Mouse (Mus musculus) MEL (cell line): ENCODE measurements at regions not wholly inside any gene's neighbourhood (a gene's known extent, or its start where the extent isn't known, plus 50 kb on each side); places are given as distances from the start of the nearest gene placed in this dataset.

Experiments
- DNase-seq: peaks from one replicate; pipeline ENCODE4 v3.0.0; 2011; ENCODE audit warnings: low read depth, low spot score
- H3K27ac ChIP-seq: 2 replicates; pipeline ENCODE4 v1.5.1; 2012; ENCODE audit warnings: low read depth, mild to moderate bottlenecking, control low read depth, low read length, moderate library complexity; ENCODE audit not compliant: control insufficient read depth
- H3K27me3 ChIP-seq, 2 experiments: fragments of 150-350 bp in 1 of 2; sonication (generic) in 1 of 2; 2 replicates each; pipeline ENCODE4 v1.6.1; 2012; ENCODE audit warnings: low read length in 2 of 2, mild to moderate bottlenecking in 2 of 2, improper control_type of control experiment in 1 of 2, moderate library complexity in 1 of 2; ENCODE audit not compliant: insufficient read depth in 2 of 2, control insufficient read depth in 1 of 2
- H3K36me3 ChIP-seq, 2 experiments: 2 replicates each; pipeline ENCODE4 v1.6.1; 2012 to 2014; ENCODE audit warnings: low read length in 2 of 2, improper control_type of control experiment in 1 of 2, inconsistent platforms in 1 of 2, mild to moderate bottlenecking in 1 of 2; ENCODE audit not compliant: insufficient read depth in 2 of 2, control insufficient read depth in 1 of 2
- H3K4me1 ChIP-seq, 2 experiments: fragments of 150-350 bp in 1 of 2; sonication (generic) in 1 of 2; 2 replicates each; pipeline ENCODE4 v1.6.1; 2012; ENCODE audit warnings: low read length in 2 of 2, improper control_type of control experiment in 1 of 2, mild to moderate bottlenecking in 1 of 2; ENCODE audit not compliant: insufficient read depth in 2 of 2, control insufficient read depth in 1 of 2
- H3K4me3 ChIP-seq, 2 experiments: fragments of 150-350 bp in 1 of 2; sonication (generic) in 1 of 2; 2 replicates each; pipeline ENCODE4 v1.5.1; 2012; ENCODE audit warnings: low read depth in 2 of 2, low read length in 2 of 2, mild to moderate bottlenecking in 2 of 2, moderate library complexity in 2 of 2, control low read depth in 1 of 2, improper control_type of control experiment in 1 of 2; ENCODE audit not compliant: control insufficient read depth in 1 of 2, insufficient read depth in 1 of 2
- H3K79me2 ChIP-seq: 2 replicates; pipeline ENCODE4 v1.6.1; 2012; ENCODE audit warnings: mild to moderate bottlenecking, low read length, moderate library complexity; ENCODE audit not compliant: control insufficient read depth, poor library complexity, insufficient read depth
- H3K9ac ChIP-seq: 2 replicates; pipeline ENCODE4 v1.6.1; 2012; ENCODE audit warnings: low read depth, mild to moderate bottlenecking, control low read depth, low read length, moderate library complexity; ENCODE audit not compliant: control insufficient read depth, poor library complexity, severe bottlenecking
- H3K9me3 ChIP-seq: fragments of 150-350 bp; sonication (generic); replicated peaks from 2 replicates; pipeline ENCODE4 v1.6.1; 2012; ENCODE audit warnings: mild to moderate bottlenecking, low read length, improper control_type of control experiment, moderate library complexity; ENCODE audit not compliant: insufficient read depth
- CTCF ChIP-seq, 3 experiments: IDR thresholded peaks in 2 of 3; conservative IDR thresholded peaks in 1 of 3; 2 replicates each; pipeline ENCODE4 v1.5.1; 2011 to 2012; ENCODE audit warnings: low read length in 3 of 3, low read depth in 2 of 3, mild to moderate bottlenecking in 2 of 3, improper control_type of control experiment in 1 of 3, inconsistent platforms in 1 of 3, mixed read lengths in 1 of 3, moderate library complexity in 1 of 3; ENCODE audit not compliant: control insufficient read depth in 1 of 3, insufficient read depth in 1 of 3, poor library complexity in 1 of 3, severe bottlenecking in 1 of 3
- ELF1 ChIP-seq: IDR thresholded peaks from 2 replicates; pipeline ENCODE4 v1.6.1; 2014; ENCODE audit warnings: low read depth, mild to moderate bottlenecking, inconsistent platforms, low read length, improper control_type of control experiment, moderate library complexity
- EP300 ChIP-seq, 2 experiments: IDR thresholded peaks; 2 replicates each; pipeline ENCODE4 v1.6.1; 2011; ENCODE audit warnings: improper control_type of control experiment in 2 of 2, low read length in 2 of 2, low read depth in 1 of 2, mild to moderate bottlenecking in 1 of 2
- ETS1 ChIP-seq: IDR thresholded peaks from 2 replicates; pipeline ENCODE4 v1.6.1; 2012; ENCODE audit warnings: low read depth, mild to moderate bottlenecking, inconsistent platforms, low read length, improper control_type of control experiment, moderate library complexity
- GABPA ChIP-seq: IDR thresholded peaks from 2 replicates; pipeline ENCODE4 v1.6.1; 2012; ENCODE audit warnings: low read depth, mild to moderate bottlenecking, inconsistent platforms, low read length, improper control_type of control experiment, moderate library complexity
- JUND ChIP-seq: IDR thresholded peaks from 2 replicates; pipeline ENCODE4 v1.6.1; 2011; ENCODE audit warnings: low read depth, mild to moderate bottlenecking, improper control_type of control experiment, low read length
- KAT2A ChIP-seq: conservative IDR thresholded peaks from 2 replicates; pipeline ENCODE4 v1.6.1; 2012; ENCODE audit warnings: low read depth, low read length, improper control_type of control experiment, inconsistent platforms
- MAZ ChIP-seq: IDR thresholded peaks from 2 replicates; pipeline ENCODE4 v1.6.1; 2012; ENCODE audit warnings: low read depth, mild to moderate bottlenecking, inconsistent platforms, low read length, improper control_type of control experiment
- MYB ChIP-seq: IDR thresholded peaks from 2 replicates; pipeline ENCODE4 v1.6.1; 2011; ENCODE audit warnings: mild to moderate bottlenecking, low read depth, low read length, improper control_type of control experiment
- POLR2A ChIP-seq, 2 experiments: IDR thresholded peaks; 2 replicates each; pipeline ENCODE4 v1.6.1; 2011 to 2012; ENCODE audit warnings: low read length in 2 of 2, mild to moderate bottlenecking in 2 of 2, control low read depth in 1 of 2, improper control_type of control experiment in 1 of 2, low read depth in 1 of 2, moderate library complexity in 1 of 2; ENCODE audit not compliant: control insufficient read depth in 1 of 2, insufficient read depth in 1 of 2, poor library complexity in 1 of 2
- POLR2AphosphoS2 ChIP-seq: IDR thresholded peaks from 2 replicates; pipeline ENCODE4 v1.6.1; 2011; ENCODE audit warnings: low read length, improper control_type of control experiment
- RCOR1 ChIP-seq: IDR thresholded peaks from 2 replicates; pipeline ENCODE4 v1.6.1; 2012; ENCODE audit warnings: low read depth, mild to moderate bottlenecking, inconsistent platforms, low read length, improper control_type of control experiment
- SIN3A ChIP-seq: IDR thresholded peaks from 2 replicates; pipeline ENCODE4 v1.6.1; 2012; ENCODE audit warnings: low read length, improper control_type of control experiment, inconsistent platforms
- SMC3 ChIP-seq: IDR thresholded peaks from 2 replicates; pipeline ENCODE4 v1.6.1; 2011; ENCODE audit warnings: low read depth, low read length, improper control_type of control experiment
- TCF12 ChIP-seq: IDR thresholded peaks from 2 replicates; pipeline ENCODE4 v1.6.1; 2014; ENCODE audit warnings: low read depth, mild to moderate bottlenecking, inconsistent platforms, low read length, improper control_type of control experiment, moderate library complexity
- UBTF ChIP-seq: IDR thresholded peaks from 2 replicates; pipeline ENCODE4 v1.6.1; 2012; ENCODE audit warnings: low read depth, mild to moderate bottlenecking, inconsistent platforms, low read length, improper control_type of control experiment, moderate library complexity, borderline replicate concordance; ENCODE audit not compliant: insufficient read depth
- ZNF384 ChIP-seq: IDR thresholded peaks from 2 replicates; pipeline ENCODE4 v1.6.1; 2012; ENCODE audit warnings: low read depth, mild to moderate bottlenecking, inconsistent platforms, low read length, improper control_type of control experiment

- no peaks in the 10 kb centered on the region for H3K36me3 ChIP-seq
- H3K27ac ChIP-seq = no peak overlapping the region
- TF ChIP-seq CTCF (IDR thresholded peaks at IDR 0.05 in 2 of 3, conservative IDR thresholded peaks at IDR 0.05 in 1 of 3; ENCODE audit: control insufficient read depth in 1 of 3, insufficient read depth in 1 of 3, low read depth in 2 of 3, low read length in 3 of 3, poor library complexity in 1 of 3, severe bottlenecking in 1 of 3) (no peak), POLR2A (IDR thresholded peaks at IDR 0.05; ENCODE audit: control insufficient read depth in 1 of 2, insufficient read depth in 1 of 2, low read depth in 1 of 2, low read length in 2 of 2, poor library complexity in 1 of 2) (no peak), EP300 (IDR thresholded peaks at IDR 0.05; ENCODE audit: low read depth in 1 of 2, low read length in 2 of 2) (no peak), POLR2AphosphoS2 (no peak), SIN3A (no peak), SMC3 (no peak), MAZ (no peak)
- no peaks in the 10 kb centered on the region for H3K9me3 ChIP-seq
- no peak for DNase-seq
- H3K27me3 ChIP-seq = no peaks in the 10 kb centered on the region
- no peaks in the 10 kb centered on the region for H3K4me1 ChIP-seq
- H3K9ac ChIP-seq = no peak overlapping the region
- no peaks in the 10 kb centered on the region for H3K79me2 ChIP-seq
- no peak overlapping the region for H3K4me3 ChIP-seq
Observed at GRCm38 (mm10) chr13:60078331-60079050, 98.7 kb downstream of the Gas1 start.

GRCm38 (mm10) chr13:60076147-60076800 lies 100.9 kb downstream of the Gas1 start:
- DNase-seq = no peak
- Histone ChIP-seq H3K9me3 (no peaks in the 10 kb centered on the region), H3K4me3 (no peak overlapping the region), H3K4me1 (no peaks in the 10 kb centered on the region), H3K36me3 (no peaks in the 10 kb centered on the region), H3K9ac (no peak overlapping the region), H3K27ac (no peak overlapping the region), H3K27me3 (no peaks in the 10 kb centered on the region), H3K79me2 (no peaks in the 10 kb centered on the region)
- no peak for TF ChIP-seq ELF1
- TF ChIP-seq UBTF = no peak
- TF ChIP-seq JUND = no peak
- no peak for TF ChIP-seq ZNF384
- no peak for TF ChIP-seq GABPA
- TF ChIP-seq ETS1 = no peak
- TF ChIP-seq RCOR1 = no peak
- no peak for TF ChIP-seq EP300 (IDR thresholded peaks at IDR 0.05; ENCODE audit: low read depth in 1 of 2, low read length in 2 of 2)
- no peak for TF ChIP-seq TCF12
- TF ChIP-seq MYB = no peak
- no peak for TF ChIP-seq KAT2A
- TF ChIP-seq, all 39 proteins: peak for 0
